Mouse (Mus musculus) CD8-positive naive resting alpha-beta T cell, adult 2 months (primary cell): ENCODE measurements around the gene Eps8l2.

Source experiments
- DNase-seq, 2 experiments: peaks; one replicate each; pipeline ENCODE4 v3.0.0; 2022; ENCODE audit warnings: low read depth in 2 of 2, low spot score in 2 of 2

Eps8l2 gene

DNA sequence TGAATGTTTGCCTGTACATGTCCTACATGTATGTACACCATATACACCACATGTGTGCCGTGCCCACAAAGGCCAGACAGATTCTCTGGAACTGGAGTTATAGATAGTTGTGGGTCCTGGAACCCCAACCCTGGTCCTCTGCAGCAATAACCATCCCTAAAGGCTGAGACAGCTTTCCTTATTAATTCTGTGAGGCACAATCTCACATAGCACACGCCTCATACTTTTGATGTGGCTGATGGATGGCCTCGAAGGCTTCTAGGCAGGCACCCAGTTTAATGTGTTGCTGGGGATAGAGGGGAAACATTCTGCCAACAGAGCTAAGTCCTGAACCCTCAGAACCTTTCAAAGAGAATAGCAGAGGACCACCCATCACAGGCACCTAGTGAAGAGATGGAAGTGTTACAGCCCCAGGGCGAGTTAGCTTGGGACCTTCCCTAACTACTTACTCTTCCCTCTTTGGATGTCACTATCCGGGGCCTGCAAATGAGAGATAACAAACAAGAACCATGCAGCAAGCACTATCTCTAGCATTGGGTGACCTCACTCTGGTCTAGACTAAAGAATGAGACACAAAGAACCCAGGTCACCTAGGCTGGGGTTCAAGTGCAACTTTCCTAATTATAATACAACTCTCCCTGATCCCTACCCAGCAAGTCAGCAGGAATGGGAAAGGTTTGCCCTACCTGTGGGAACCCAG lies 25.8 kb downstream of the Eps8l2 start:
- DNase-seq: no peak

GRCm38 (mm10) chr7:141365049-141365445 lies 26.4 kb downstream of the Eps8l2 start:
- no peak for DNase-seq

- no peak for DNase-seq
Observed at GRCm38 (mm10) chr7:141367358-141367757, 28.7 kb downstream of the Eps8l2 start.

DNA sequence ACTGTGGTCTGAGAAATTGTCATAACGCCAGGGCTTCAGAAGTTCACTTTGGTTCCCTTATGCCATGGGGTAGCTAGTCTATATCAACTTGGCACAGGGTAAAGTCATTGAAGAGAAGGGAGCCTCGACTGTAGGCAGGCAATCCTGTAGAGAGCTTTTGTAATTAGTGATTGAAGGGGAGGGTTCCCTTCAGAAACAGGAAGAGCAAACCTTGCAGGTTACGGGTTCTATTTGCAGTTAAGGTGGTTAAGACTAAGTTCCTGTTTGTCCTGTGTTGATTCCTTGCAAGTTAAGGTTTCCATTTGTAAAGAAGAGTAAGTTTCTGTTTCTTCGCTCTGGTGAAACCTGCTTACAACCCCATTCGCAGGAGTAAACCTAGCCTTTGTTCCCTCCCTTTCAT lies 31.2 kb downstream of the Eps8l2 start:
- DNase-seq: no peak

GRCm38 (mm10) chr7:141371942-141372595 lies 33.4 kb downstream of the Eps8l2 start:
- DNase-seq: no peak

GRCm38 (mm10) chr7:141373611-141374010 lies 34.9 kb downstream of the Eps8l2 start:
- no peak for DNase-seq

DNA sequence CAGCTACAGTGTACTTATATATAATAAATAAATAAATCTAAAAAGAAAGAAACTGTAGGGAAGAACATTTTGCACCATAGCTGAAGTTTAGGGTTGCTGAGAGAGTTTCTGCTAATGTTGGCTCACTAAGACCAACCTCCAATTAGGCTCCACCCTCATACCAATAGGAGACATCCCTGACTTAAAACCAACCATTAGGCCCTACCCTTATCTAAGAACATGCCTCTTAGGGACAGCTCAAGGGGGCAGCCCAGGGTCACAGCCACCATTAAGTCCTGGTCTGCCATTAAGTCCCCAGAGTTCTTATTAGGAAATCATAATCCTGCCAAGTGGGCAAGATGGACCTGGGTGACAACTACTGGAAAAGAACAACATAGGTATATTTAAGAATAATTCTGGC lies 35.7 kb downstream of the Eps8l2 start:
- no peak for DNase-seq

DNA sequence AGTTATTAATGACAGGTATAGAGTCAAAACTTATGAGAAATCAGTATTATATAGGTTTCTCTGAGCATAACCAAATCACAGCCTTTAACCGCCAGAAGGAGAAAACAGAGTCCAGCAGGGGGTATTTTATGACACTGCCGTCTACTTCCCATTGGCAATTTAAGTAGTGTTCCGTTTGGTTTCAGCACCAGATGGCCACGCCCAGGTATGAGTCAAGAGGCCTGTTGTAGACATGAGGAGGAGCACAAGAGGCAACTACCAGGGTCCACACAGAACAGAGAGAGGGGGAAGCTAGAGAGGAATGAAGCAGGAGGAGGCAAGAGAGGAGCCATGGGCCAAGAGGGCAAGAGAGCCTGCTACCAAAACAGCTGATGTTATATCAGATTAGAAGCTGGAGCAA lies 40.9 kb downstream of the Eps8l2 start:
- DNase-seq: no peak

- DNase-seq: no peak
Observed at GRCm38 (mm10) chr7:141381068-141381835, 42.6 kb downstream of the Eps8l2 start.

DNA sequence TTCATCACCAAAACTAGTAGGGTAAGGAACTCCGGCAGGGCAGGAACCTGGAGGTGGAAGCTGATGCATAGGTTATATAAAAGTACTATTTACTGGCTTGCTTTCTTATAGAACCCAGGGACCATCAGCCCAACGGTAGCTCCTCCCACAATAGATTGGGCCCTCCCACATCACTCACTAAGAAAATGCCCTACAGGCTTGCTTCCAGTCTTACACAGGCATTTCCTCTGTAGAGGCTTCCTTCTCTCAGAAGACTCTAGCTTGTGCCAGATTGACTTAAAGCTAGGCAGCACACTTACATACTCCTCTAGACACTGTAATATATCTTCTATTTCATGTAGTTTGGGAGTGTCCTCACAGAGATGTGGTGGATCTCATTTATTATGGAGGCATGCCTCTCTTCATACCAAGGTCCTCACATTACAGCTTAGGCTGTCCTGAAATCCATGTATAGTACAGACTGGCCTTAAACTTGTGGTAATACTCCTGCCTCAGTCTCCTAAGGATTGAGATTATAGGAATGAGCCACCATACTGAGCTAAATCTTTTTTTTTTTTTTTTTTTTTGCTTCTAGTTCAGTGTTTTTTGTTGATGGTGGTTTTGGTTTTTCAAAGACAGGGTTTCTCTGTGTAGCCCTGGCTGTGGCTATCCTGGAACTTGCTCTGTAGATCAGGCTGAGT lies 49.3 kb downstream of the Eps8l2 start:
- DNase-seq: no peak

DNA sequence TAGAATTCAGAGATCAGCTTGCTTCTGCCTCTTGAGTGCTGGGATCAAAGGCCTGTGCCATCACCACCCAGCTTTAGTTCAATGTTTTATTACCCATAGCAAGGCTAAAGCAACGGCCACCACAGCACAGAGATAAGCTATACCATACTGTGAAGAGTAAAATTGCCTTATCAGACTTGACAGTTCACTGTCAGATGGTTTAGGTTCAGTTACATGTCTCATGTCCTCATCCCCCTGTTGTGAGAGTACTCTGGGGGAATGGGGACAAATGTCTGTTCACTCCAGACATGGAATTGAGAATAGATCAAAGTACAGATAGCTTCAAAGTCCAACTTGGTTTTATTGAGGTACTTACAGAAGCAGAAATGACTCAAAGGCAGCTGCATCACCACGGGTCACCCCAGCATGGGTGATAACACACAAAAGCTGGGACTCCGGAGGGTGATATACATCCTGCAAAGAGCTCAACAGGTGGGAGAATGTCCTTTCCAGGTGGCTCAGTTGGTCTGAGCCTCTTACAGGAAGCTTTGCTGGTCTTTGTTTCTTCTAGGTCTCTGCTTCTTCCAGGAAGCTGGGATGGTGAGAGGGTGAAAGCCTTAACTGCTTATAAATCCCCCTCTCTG lies 49.9 kb downstream of the Eps8l2 start:
- no peak for DNase-seq

- DNase-seq: no peak
Observed at GRCm38 (mm10) chr7:141390326-141391259, 51.9 kb downstream of the Eps8l2 start.

DNA sequence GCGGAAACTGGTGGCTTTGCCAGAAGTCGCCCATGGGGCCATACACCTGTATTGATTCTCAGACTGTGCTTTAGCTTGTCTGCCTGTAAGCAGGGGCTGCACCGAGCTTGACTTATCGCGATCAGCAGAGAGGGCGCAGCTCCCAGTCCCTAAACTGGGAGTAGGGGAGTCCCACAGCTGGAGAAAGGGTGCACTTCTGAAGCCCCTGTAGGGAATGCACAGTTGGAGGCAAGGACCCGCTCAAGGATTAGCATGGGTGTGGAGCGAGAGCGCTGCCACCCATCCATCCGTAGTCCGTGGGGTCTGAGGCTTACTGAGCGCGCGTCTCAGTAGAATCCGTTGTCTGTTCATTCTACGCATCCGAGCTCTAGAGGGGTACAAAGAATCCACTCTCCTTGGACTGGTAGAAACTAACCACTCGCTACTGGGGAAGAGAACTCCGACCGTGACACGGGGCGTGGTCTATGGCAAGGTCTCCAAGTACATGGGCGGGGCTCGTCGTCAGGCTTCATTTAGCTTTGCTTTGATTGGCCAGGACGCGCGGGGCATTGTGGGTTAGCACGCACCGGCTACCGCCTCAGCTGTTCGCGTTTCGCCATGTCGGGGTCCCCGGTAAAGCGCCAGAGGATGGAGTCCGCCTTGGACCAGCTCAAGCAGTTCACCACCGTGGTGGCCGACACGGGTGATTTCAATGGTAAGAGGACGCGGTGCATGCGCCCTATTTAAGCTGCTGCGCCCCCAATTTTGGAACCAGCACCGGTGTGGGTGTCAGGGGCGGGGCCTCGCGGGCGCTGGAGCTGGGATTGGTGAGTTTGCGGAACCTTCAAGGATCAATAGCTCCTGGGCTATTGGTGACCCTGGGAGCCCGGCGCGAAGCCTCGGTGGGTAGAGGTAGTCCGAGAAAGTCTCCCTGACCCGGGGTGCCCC lies 53.2 kb downstream of the Eps8l2 start, which contains the start of gene Taldo1:
TSS of gene Taldo1 (plus strand) at position 575 of the 927 bp plus-strand sequence.
- DNase-seq: peak; percentile 88 to 94

GRCm38 (mm10) chr7:141392552-141393222 lies 54.0 kb downstream of the Eps8l2 start:
- DNase-seq: no peak

DNA sequence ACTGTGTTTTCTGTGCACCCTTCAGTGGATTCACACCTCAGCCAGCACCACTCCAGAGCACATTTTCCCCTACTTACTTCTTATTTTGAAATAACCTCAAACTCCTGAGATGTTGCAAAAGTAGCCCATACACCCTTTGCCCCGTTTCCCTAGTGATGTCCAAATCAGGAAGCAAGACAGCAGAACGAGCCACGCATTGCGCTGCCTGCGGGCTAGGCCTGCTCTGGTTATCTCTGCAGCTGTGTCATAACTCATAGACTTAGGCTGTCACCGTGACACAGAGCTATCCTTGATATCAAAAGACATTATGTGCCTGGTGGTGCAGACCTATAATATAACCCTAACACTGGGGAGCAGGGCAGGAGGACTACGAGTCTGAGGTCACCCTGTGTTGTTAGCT lies 55.5 kb downstream of the Eps8l2 start:
- no peak for DNase-seq

DNA sequence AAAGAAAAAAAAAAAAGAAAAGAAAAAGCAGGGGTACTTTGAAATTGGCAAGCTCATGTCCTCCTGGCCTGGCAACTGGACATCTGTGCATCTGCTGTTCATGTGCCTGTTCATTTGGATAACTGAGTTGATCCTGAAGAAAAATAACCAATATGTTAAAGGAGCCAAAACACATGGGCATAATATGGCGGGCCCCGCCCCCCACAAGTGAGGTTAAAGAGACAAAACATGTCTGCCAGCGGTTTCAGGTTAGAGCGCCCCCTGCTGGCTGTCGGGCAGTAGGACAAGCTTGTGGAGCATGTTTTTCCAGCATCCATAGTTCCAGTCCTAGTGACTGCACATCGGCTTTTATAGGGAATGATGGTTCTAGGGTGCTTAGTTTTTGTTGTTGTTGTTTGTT lies 56.1 kb downstream of the Eps8l2 start:
- peak; percentile 80 to 81 for DNase-seq

- DNase-seq: no peak
Observed at GRCm38 (mm10) chr7:141395348-141395747, 56.7 kb downstream of the Eps8l2 start.

DNA sequence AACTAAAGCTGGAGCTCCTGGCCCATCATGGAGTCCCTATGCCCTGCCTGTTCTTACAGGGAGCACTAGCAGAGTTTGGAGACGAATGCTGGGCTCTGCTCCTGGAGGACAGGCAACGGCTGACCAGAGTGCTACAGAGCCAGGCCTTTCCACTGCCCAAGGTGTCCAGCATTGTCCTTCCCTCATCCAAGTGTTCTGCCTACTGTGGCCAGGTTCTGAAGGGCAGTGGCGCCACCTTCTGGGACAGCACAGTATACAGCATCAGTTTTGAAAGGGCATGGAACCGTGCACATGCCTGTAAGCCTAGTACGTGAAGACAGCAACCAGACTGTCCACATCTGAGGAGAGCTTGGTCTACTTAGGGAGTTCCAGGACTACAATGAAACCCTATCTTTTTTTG lies 64.6 kb downstream of the Eps8l2 start:
- peak; percentile 37 to 39 for DNase-seq
